Mouse (Mus musculus) megakaryocyte, adult 5-6 weeks (primary cell): Measurements from ENCODE around the gene Appbp2. TPM values are rescaled to one million over a fixed set of nuclear protein-coding genes. Genes with fewer than 3 reads are reported as not detected.
A peak's percentile ranks its signal among the peaks of the same experiment; 100 is the strongest.

ENCODE experiments used
- ATAC-seq: 2 replicates; pipeline ENCODE4 v1.8.0; 2016; ENCODE audit warnings: mild to moderate bottlenecking, inconsistent platforms; ENCODE audit not compliant: poor library complexity, severe bottlenecking
- total RNA-seq, 2 experiments: library from RNA; stranded (forward) in 1 of 2; stranded (reverse) in 1 of 2; fragments of 153-499, 151-499 nt in 1 of 2; fragments of 221-1000, 200-1000 nt in 1 of 2; gene quantifications; 2 replicates each; pipeline versions ENCODE4 v1.2.3 to v1.2.4; 2015 to 2017

Appbp2 gene
- total RNA-seq (2015) (31.3 and 32.5 TPM in 2 replicates), total RNA-seq (2017) (20.7 and 25.5 TPM in 2 replicates)

DNA sequence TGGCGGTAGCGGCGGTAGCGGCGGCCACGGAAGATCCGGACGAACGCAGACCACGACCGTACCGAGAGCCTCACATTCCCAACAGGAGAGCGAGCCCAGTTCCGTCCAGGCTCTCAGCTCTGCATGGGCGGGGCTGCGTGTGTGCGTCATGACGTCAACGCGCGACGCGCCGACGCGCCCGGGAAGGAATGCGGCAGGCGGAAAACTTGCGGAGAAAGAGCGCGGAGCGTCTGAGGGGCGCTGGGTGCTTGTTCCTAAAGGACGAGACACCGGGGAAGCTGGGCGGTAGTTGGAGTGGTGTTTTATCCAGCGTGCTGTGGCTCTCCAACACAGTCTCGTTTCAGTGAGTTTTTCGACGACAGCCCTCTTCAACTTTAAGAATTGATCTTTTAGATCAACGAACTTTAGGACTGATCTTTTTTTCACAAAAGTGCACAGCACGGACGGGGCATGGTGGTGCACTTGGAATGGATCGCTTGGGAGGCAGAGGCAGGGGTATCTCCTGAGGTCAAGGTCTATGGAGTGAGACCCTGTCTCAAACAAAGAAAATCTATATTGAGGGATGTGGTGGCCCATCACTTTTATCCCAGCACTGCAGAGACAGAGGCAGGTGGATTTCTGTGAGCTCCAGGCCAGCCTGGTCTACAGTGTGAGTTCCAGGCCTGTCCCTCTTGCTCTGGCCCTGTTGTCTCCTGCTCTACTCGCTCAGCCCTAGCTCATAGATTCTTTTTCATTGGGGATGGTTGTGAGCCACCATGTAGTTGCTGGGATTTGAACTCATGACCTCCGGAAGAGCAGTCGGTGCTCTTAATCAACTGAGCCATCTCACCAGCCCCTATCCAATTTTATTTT is at the start of gene Appbp2:
TSS of gene Appbp2 (minus strand) at position 141 of the 852 bp plus-strand sequence.
- ATAC-seq, result peak; percentile 91

DNA sequence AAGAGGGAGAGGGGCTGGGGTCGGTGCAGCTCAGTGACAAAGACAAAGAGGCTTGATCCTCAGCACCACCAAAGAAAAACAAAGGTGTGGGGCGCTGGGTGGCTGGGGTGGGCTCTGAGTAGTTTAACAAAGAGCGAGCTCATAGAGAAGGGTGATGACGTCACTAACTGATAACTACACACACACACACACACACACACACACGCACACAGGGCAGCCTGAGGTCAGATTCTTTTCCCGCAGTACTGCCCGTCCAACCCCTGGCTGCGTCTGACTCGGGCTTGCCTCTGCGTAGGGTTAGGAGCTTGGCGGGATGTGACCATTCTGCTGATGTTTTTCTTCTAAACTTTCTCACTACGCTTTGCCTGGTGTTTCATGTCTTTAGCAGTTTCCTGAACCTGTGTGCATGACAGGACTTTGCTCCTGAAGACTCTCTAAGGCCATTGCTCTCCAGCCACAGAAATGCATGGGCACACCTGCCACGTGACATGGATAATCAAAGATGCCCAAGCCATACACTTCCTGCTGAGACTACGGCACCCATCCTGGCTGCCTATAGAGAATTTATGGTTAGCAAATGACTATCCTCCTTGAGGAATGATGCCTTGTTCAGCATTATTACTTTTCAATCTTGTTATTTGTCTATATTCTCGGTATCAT is 46.4 kb upstream of the Appbp2 start:
- ATAC-seq, result no peak

DNA sequence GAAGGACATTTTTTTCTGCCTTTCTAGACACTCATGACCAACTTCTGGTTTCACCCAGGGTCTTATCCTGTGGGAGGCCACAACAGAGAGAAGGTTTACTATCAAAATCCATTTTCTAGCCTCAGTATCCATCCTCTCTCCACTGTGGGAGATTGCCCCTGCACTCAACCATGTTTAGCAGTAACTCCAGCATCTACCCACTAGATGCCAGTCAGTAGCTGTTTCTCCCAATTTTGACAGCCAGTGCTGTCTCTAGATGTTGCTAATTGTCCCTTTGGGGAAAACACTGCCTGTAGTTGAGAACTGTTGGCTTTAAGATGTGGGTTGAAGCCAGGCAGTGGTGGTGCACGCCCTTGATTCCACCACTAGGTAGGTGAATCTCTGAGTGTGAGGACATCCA is 43.2 kb upstream of the Appbp2 start:
- no peak for ATAC-seq

DNA sequence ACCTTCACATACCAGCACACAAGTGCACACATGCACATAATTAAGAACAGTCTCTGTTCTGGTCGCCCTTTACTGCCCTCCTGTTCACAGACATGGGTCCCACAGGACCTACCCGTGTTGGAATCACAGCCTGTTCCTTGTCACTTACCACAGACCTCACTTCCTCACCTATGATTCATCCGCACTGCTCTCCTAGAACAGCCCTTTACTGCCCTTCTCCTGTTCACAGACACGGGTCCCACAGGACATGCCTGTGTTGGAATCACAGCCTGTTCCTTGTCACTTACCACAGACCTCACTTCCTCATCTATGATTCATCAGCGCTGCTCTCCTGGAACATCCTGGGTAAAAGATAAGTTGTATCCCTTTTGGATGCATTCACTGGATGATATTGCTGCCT is 42.7 kb upstream of the Appbp2 start:
- ATAC-seq, result peak; percentile 47

DNA sequence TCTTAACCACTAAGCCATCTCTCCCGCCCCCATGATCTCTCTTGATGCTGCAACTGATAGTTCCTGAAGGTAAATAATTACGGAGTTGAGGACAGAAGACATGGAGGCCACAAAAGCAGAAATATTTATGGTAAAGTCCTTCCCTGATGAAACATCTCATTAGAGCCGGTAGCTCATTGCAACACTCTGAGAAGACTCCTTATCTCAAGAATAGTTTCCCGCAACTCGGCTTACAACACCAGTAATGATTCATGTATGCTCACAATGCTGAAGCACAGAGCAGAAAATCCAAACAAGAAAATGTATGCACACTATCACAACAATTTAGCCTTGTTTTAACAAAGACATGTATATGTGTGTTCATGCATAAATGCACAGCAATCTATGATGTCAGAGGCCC is 40.2 kb upstream of the Appbp2 start:
- ATAC-seq, result no peak; the same call in 1 of the 2 replicates

DNA sequence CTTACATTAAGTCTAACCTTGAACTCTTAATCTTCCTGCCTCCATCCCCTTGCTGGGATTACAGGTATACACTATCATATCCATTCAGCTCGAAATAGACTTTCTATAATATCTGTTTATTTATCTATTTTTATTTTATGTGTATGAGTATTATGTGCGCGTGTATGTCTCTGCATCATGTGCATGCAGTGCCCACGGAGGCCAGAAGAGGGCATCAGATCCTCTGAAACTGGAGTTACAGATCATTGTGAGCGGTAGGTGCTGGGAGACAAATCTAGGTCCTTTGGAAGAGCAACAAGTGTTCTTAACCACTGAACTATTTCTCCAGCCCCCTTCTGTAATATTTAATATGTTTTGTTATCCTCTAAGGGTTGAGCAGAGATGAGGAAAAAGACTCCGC is 38.4 kb upstream of the Appbp2 start:
- no peak for ATAC-seq

DNA sequence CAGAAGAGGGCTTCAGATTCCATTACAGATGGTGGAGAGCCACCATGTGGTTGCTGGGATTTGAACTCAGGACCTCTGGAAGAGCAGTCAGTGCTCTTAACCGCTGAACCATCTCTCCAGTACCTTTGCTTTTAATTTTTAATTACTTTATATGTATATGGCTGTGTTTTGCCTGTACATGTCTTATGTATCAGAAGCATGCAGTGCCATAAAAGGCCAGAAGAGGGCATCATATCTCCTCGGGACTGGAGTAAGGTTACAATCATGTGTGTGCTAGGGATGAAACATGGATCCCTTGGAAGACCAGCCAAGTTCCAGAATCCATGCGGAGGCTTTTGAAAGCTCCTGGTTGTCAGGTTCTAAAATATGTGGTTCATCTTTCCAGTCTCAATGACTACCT is 35.7 kb upstream of the Appbp2 start:
- peak; percentile 76 for ATAC-seq

DNA sequence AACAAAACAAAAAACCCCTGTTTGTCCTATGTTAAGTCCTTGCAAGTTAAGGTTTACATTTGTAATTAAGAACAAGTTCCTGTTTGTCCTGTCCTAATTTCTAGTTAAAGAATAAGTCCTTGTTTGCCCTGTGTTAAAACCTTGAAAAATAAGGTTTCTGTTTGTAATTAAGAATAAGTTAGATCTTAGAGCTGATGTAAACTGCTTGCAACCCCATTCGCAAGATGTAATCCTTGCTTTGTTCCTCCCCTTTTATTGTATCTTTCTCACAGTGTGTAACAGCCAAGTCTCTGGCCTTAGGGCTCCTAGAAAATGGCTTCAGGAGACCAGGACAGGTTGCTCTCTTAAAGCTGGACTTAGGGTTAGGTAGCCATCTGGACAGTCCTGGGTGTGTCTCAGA is 32.5 kb upstream of the Appbp2 start:
- ATAC-seq, result no peak

DNA sequence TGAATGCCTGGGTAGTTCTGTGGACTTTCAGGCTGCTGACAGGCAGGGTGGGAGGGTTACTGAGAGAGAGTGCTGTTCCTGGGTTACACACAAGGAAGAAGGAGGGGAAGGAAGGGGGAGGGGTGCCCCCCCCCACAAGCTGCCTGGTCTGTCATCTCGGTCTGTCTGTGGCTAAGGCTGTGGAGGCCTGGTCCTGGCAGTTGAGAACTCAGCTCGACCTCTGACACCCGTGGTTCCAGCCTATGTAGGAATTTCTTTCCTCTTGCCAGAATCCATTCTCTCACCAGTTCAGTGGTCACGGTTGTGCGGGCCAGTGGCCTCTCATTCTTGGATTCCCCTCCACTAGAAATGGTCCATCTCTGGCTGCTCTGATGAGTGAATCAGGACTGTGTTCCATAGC is 29.7 kb upstream of the Appbp2 start:
- ATAC-seq, result no peak

DNA sequence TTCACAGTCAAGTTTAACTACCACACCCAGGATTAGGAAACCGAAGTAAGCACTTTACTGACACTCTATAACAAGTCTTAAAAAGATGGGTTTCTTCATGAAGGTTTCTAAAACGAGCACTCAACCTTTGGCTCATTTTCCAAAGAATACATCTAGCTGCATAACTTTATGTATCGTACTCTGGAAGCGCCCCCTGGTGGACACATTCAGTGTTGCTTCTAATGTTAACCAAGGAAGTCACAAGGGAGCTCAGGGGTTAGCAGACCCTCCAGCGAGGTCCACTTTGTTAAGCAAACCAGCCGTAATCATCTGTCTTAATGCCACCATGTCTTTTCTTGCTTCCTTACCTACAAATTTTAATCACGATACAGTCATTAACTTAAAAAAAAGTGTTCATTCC is 26.3 kb upstream of the Appbp2 start:
- ATAC-seq, result peak; percentile 85

DNA sequence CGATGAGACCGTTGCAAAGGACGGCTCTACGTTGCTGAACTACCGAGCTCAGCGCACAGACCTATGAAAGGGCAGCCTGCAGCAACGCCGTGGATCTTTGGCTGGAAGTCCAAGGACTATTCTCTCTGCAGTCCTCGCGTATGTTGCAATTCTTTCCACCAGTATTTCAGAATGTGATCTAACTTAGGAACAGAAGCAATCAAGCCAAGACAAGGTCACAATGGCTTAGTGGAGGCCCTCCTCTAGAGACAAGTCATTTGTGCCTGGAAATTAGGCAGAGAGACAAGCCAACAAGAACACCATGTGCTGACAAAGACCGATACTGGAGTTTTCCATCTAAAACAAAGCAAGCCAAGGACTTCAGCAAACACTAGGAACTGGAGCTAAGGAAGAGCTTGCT is 24.0 kb upstream of the Appbp2 start:
- ATAC-seq, result no peak

DNA sequence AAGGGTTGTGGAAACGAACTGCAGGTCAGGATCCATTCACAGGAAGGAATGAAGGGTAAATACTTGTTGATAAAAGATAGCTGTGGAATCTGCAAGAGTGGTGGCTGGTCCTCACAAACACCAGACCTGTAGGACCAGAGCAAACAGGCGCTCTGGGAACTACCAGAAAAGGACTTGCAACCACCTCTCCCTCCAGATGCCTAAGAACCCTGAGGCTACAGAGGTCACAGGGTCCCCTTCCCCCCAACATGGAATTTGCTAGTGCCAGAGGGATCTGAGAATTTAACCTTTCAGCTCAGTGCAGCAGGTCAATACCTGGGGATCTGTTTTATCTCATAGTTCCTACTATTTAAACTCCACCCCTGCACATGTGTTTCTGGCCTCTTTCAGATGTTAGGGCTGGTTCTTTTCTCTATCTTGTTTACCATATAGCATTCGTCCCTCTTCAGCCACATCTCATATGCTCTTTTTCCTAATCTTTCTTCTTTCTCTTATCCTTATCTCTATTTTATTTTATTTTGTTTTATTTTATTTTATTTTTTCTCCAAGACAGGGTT is 20.6 kb upstream of the Appbp2 start:
- ATAC-seq, result no peak

DNA sequence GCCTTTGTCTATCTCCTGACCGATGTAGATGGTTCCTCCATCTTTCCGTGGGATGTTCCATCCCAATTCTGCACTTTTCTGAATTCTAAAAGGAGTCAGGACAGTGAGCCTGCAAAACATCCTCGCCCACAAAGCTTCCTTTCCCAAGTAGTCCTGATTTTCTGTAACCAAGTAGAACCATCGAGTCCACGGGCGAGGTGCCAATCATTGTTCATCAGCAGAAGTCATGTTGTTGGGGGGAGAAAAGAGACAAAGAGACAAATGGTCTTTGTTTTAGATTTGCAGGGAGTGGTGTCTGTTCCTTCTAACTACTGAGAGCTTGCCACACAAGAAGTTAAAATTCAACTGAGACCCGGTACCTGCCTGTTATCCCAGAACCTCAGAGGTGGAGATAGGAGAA is 18.7 kb upstream of the Appbp2 start:
- no peak for ATAC-seq

DNA sequence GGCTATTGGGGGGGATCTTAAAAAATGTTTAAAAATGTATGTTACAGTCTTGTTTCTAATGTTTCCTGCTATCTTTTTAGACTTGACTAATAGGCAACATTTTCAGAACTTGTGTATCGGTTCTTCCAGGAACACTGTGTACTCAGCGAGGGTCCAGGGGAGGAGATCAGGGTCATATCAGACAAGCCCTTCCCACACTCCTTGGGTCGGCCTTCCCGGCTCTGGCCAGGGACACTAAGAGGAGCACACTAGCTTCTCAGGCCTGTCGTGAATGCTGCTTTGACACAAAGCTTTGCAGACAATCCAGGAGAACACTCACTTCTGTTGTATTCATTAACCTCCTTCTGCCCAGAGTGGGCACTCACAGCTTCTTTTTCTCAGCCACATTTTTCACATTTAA is 18.1 kb upstream of the Appbp2 start:
- ATAC-seq, result no peak

DNA sequence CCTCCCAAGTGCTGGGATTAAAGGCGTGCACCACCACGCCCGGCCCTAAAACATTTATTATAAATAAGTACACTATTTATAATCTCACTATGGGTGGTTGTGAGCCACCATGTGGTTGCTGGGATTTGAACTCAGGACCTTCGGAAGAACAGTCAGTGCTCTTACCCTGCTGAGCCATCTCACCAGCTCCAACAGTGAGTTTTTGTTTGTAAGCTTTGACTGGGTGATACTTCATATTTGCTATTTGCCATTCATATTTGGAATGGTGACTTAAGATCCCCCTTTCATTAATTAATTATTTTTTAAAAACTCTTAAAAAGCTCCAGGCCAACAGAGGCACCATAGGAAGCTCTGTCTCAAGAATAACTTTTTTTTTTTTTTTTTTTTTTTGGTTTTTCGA is 17.0 kb upstream of the Appbp2 start:
- no peak for ATAC-seq

DNA sequence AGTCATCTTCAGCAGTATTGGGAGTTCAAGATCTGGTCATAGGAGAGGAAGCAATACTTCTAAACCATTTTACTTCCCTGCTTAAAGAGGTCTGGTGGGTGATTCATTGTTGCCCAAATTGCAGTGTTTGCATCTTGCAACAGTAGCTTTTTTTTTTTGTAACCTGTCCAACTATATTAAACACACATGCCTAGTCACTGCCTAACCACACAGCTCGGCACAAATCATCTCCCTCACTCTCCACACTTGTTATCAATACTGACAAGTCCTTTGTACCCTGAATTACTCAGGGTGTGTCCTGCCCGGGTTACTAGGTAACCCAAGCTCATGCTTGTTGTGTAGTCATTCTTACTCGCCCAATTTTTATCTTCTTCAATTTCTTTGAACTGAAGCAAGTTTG is 15.5 kb upstream of the Appbp2 start:
- peak; percentile 84 for ATAC-seq

DNA sequence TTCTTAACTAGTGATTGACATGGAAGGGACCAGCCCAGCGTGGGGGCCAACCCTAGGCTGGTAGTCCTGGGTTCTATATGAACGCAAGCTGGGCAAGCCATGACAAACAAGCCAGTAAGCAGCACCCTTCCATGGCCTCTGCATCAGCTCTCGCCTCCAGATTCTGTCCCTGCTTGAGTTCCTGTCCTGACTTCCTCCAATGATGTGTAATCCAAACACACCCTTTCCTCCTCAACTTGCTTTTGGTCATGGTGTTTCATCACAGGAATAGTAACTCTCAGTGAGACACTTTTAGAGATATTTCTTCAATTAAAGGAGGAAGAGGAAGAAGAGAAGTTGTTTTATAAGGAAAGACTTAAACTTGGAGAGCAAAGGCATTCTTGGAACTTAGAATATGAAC is 14.4 kb upstream of the Appbp2 start:
- peak; percentile 70 for ATAC-seq

DNA sequence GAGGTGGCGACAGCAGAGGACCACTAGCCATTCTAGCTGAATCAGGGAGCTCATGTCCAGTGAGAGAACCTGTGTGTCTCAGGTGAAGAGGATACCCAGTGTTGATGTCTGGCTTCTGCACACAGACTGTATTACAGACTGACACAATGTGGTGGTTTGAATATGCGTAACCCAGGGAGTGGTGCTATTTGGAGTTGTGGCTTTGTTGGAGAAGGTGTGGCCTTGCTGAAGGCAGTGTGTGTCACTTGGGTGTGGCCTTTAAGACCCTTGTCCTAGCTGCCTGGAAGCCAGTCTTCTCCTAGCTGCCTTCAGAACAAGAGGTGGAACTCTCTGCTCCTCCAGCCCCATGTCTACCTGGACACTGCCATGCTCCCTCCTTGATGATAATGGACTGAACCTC is 13.2 kb upstream of the Appbp2 start:
- ATAC-seq, result peak; percentile 48

DNA sequence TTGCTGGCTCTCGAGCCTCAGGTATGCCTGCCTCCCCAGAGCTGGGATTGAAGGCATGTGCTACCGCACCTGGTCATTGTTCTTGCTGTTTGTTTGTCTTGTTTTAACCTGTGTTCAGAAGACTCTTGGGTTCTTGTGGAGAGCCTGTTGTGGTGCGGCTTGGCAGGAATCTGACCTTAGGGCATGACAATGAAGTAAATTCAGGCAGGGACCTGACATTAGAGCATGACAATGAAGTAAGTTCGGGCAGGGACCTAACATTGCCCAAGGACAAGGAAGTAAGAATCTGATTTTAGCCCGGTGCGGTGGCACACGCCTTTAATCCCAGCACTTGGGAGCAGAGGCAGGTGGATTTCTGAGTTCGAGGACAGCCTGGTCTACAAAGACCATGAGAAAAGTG is 6.3 kb upstream of the Appbp2 start:
- ATAC-seq, result no peak

DNA sequence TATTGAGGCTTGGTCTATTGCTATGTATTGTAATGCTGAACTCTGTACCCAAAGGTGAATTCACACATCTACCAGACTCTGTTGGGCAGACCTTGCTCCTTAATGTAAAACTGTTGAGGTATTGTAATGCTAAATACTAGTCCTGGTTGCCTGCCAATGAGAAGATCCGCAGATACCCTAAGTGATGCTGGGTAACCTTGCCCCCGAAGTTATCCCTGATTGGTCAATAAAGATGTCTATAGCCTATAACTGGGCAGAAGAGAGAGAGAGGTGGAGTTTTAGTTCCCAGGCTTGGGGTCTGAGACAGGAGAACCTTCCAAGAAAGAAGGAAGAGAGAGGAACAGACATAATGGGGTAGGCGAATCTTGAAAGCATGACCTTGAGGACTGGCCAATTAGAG is 5.3 kb upstream of the Appbp2 start:
- no peak for ATAC-seq

DNA sequence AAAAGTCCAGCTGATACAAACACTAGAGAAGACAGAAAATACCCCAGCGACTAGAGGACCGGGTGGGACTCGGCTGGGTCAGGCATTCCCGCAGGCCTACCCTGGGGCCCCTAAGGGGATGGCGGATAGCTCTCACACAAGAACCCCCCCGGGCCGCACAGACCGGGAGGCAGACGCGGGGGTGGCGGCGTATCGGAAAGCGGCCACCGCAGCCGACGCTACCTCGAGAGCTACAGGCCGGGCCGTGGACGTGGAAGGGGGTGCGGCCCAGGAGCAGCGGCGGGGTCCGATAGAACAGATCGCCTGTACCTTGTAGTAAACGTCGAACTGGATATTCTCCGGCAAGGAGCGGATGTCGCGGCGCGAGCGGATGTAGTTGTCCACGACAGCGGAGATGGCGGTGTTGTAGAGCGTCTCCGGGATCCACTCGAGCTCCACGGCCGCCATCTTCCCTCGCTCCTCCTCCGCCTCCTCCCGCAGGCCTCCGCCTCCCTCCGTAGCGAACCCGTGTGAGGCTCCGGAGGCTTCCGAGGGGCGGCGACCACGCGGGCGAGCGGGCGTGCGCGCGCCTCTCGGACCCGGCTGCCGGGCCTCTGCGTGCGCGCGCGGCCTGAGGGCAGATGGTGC is 454 bp downstream of the Appbp2 start:
- ATAC-seq, result peak; percentile 94
